Mouse (Mus musculus) erythroblast, embryonic 14.5 days (primary cell): ENCODE data around the gene Lrig1. TPM values are rescaled to one million over a fixed set of nuclear protein-coding genes. Genes with fewer than 3 reads are reported as not detected.

Experiments used
- H3K27me3 ChIP-seq: 2 replicates; pipeline ENCODE4 v1.6.1; 2012; ENCODE audit warnings: inconsistent platforms; ENCODE audit not compliant: control insufficient read depth
- H3K36me3 ChIP-seq: 2 replicates; pipeline ENCODE4 v1.6.1; 2012; ENCODE audit warnings: mild to moderate bottlenecking, inconsistent platforms; ENCODE audit not compliant: control insufficient read depth
- H3K4me1 ChIP-seq: 2 replicates; pipeline ENCODE4 v1.6.1; 2012; ENCODE audit warnings: inconsistent platforms; ENCODE audit not compliant: control insufficient read depth
- H3K4me3 ChIP-seq: replicated peaks from 2 replicates; pipeline ENCODE3; 2012; ENCODE audit warnings: moderate library complexity, mild to moderate bottlenecking, inconsistent platforms
- H3K9me3 ChIP-seq: 2 replicates; pipeline ENCODE4 v1.6.1; 2012; ENCODE audit warnings: low read length, inconsistent platforms, mixed read lengths; ENCODE audit not compliant: control insufficient read depth
- GATA1 ChIP-seq: IDR thresholded peaks from 2 replicates; pipeline ENCODE4 v1.6.1; 2012; ENCODE audit warnings: low read length, inconsistent platforms, mixed read lengths
- TAL1 ChIP-seq: IDR thresholded peaks from 3 replicates; pipeline ENCODE4 v1.6.1; 2012; ENCODE audit warnings: low read length, inconsistent platforms, mixed read lengths
- polyA plus RNA-seq: library from polyadenylated mRNA; stranded (reverse); fragments of >175 nt; gene quantifications from 2 replicates; pipeline ENCODE4 v1.2.3, GENCODE M21; 2012

The Lrig1 gene
- polyA plus RNA-seq, 1 experiment = 0.06 TPM

GRCm38 (mm10) chr6:94693091-94693490, 6.9 kb downstream of the Lrig1 start:
- no peaks in the 10 kb centered on the region for H3K36me3 ChIP-seq
- H3K4me3 ChIP-seq = no peak overlapping the region
- peaks cover 5% of the 10 kb centered on the region for H3K4me1 ChIP-seq
- TF ChIP-seq GATA1 = no peak
- no peak for TF ChIP-seq TAL1
- peaks cover 12% of the 10 kb centered on the region for H3K27me3 ChIP-seq
- H3K9me3 ChIP-seq = no peaks in the 10 kb centered on the region

GRCm38 (mm10) chr6:94692003-94692402, 8.0 kb downstream of the Lrig1 start:
- no peak overlapping the region for H3K4me3 ChIP-seq
- no peaks in the 10 kb centered on the region for H3K9me3 ChIP-seq
- peaks cover 5% of the 10 kb centered on the region for H3K27me3 ChIP-seq
- TF ChIP-seq TAL1 (no peak), GATA1 (no peak)
- peaks cover 9% of the 10 kb centered on the region for H3K4me1 ChIP-seq
- H3K36me3 ChIP-seq = no peaks in the 10 kb centered on the region

GRCm38 (mm10) chr6:94690247-94690646, 9.7 kb downstream of the Lrig1 start:
- Histone ChIP-seq H3K36me3 (no peaks in the 10 kb centered on the region), H3K4me3 (no peak overlapping the region), H3K4me1 (peaks cover 24% of the 10 kb centered on the region), H3K27me3 (peaks cover 5% of the 10 kb centered on the region), H3K9me3 (no peaks in the 10 kb centered on the region)
- no peak for TF ChIP-seq GATA1
- no peak for TF ChIP-seq TAL1

DNA sequence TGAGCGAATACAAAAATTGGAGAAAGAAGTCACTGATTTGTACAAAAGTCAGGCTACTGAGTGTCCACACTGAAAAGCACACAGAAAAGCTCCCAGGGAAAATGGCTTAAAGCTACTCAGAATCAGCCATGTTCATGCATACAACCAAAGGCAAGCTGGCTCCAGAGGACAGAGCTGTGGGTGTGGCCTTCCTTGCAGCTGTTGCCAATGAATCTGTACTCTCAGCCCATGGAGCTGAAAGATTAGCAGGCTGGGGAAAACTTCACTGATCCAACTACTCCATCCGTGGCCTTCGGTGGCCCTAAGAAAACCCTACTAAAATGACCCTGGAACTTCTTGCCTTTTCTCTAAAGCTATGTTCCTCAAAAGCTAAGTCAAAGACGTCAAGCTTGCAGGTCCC, 11.2 kb downstream of the Lrig1 start:
- Histone ChIP-seq H3K36me3 (no peaks in the 10 kb centered on the region), H3K4me1 (peaks cover 30% of the 10 kb centered on the region)

DNA sequence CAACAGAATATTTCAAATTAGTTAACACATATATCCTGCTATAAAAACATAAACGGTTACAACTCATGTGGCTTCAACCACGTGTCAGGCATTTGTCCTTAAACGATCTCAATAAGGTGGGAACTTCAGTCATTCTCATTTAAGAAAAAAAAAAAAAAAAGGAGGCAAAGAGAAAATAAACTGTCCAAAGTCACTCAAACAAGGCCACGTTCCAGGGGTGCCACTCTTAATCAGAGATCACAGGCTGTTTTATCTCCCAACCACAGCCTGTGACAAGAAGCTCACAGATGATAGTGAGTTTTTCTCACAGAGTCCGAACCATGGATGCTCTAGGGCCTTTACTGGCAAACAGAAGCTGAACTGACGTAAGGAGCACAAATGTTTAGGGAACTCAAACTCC, 13.9 kb downstream of the Lrig1 start:
- peaks cover 33% of the 10 kb centered on the region for H3K4me1 ChIP-seq
- H3K36me3 ChIP-seq = no peaks in the 10 kb centered on the region
- H3K4me3 ChIP-seq = no peak overlapping the region
- peaks cover 23% of the 10 kb centered on the region for H3K27me3 ChIP-seq
- H3K9me3 ChIP-seq = no peaks in the 10 kb centered on the region
- no peak for TF ChIP-seq GATA1
- TF ChIP-seq TAL1 = no peak

More for the DNA sequence above, 11.2 kb downstream of the Lrig1 start:
- Histone ChIP-seq H3K4me3 (no peak overlapping the region), H3K9me3 (no peaks in the 10 kb centered on the region), H3K27me3 (peaks cover 7% of the 10 kb centered on the region)
- TF ChIP-seq TAL1 = no peak
- TF ChIP-seq GATA1 = no peak

GRCm38 (mm10) chr6:94685611-94686010, 14.3 kb downstream of the Lrig1 start:
- no peak for TF ChIP-seq TAL1
- no peak for TF ChIP-seq GATA1
- H3K9me3 ChIP-seq = no peaks in the 10 kb centered on the region
- H3K36me3 ChIP-seq = no peaks in the 10 kb centered on the region
- no peak overlapping the region for H3K4me3 ChIP-seq
- peaks cover 33% of the 10 kb centered on the region for H3K4me1 ChIP-seq
- H3K27me3 ChIP-seq = peaks cover 26% of the 10 kb centered on the region

DNA sequence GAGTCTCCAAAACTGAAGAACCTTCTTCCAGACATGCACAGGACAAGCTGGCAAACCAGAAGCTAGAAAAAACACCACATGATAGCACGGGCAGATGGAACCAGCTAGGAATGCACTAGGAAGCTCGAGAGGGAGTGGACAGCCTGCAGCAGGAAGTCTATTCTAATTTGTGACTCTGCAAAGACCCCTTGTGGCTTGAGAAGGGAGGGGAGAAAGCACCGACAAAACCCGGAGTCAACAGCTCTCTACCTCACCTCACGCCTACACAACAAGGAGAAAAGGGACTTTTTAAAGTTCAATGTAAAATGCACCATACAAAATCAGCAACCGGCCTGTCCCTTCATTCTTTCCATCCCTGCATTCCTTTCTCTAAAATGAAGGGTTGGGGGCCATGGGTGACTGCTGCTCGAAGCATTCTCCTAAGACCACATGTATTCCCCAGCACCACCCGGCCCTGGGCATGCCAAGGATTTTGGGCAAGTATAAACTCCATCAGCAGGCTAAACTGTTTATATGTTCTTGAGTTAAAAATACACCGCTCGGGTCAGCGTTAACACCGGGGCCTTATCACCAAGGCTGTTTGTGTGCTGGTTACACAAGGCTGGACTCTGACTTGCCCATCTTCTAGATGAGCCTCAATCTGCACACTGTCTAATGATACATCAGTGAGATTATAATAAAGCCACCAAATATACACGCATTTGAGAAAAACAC, 15.0 kb downstream of the Lrig1 start:
- H3K9me3 ChIP-seq = no peaks in the 10 kb centered on the region
- H3K27me3 ChIP-seq = peaks cover 26% of the 10 kb centered on the region
- no peak overlapping the region for H3K4me3 ChIP-seq
- H3K36me3 ChIP-seq = no peaks in the 10 kb centered on the region
- TF ChIP-seq TAL1 (no peak), GATA1 (no peak)
- peaks cover 33% of the 10 kb centered on the region for H3K4me1 ChIP-seq

GRCm38 (mm10) chr6:94683701-94684100, 16.3 kb downstream of the Lrig1 start:
- TF ChIP-seq GATA1 = no peak
- no peak for TF ChIP-seq TAL1
- H3K4me1 ChIP-seq = peaks cover 31% of the 10 kb centered on the region
- H3K4me3 ChIP-seq = no peak overlapping the region
- H3K36me3 ChIP-seq = no peaks in the 10 kb centered on the region
- peaks cover 26% of the 10 kb centered on the region for H3K27me3 ChIP-seq
- H3K9me3 ChIP-seq = no peaks in the 10 kb centered on the region

DNA sequence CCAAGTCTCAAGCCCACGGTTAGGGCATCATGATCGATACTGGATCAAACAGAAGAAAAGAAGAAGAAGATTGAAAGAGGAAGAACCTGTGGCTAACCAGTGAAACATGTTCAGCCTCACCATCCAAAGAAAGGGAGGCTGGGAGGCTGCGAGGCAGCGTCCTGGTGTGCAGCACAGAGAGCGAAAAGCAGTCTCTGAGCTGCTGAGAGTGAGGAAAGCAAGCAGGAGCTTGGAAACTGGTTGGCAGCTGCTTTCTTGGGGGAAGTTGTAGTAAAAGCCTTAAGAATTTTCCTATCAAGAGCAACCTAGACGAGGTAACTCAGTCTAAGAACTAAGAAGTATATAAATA, 17.7 kb downstream of the Lrig1 start:
- Histone ChIP-seq H3K36me3 (no peaks in the 10 kb centered on the region), H3K27me3 (peaks cover 26% of the 10 kb centered on the region), H3K4me1 (peaks cover 29% of the 10 kb centered on the region), H3K4me3 (no peak overlapping the region), H3K9me3 (no peaks in the 10 kb centered on the region)
- TF ChIP-seq GATA1 = no peak
- no peak for TF ChIP-seq TAL1

DNA sequence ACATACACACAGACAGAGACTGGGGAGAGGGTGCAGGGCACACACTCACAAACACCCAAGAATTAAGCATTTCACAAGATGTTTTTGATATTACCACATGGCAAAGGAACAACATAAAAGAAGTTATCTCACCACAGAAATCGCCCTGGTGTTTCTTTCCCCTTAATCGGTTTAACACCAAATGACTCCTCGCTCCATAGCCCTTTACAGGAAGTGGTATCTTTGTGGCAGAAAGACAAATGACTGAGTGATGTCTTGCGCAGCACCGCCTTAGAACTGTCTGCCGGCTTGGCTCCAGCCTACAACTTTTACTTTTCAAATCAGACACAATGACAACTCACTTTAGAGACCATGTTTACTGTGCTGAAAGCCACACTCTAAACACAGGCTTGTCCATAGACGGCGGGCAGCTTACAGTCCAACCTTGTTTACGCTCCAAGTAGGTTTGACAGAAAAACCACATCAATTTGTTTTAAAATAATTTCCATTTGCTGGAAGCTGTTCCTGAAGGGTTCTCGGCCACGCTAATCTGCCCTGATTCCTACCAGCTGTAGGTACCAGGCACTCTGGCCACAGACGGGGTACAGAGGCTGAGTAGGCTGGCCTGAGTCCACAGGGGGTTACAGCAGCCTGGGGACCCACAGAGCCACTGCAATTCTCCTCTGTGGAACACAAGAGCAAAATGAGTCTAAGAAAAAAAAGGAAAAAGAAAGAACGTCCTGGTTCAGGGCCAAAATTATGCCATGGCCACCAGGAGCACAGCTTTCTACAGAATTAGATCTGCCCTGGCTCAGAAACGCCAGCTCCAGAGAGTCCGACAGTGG, 18.3 kb downstream of the Lrig1 start:
- Histone ChIP-seq H3K36me3 (no peaks in the 10 kb centered on the region), H3K27me3 (peaks cover 29% of the 10 kb centered on the region), H3K4me1 (peaks cover 28% of the 10 kb centered on the region), H3K9me3 (no peaks in the 10 kb centered on the region), H3K4me3 (no peak overlapping the region)
- TF ChIP-seq TAL1 (no peak), GATA1 (no peak)
